Mouse (Mus musculus): ENCODE results near the gene Fam174b. TPM values are rescaled to one million over a fixed set of nuclear protein-coding genes. Genes with fewer than 3 reads are reported as not detected.

Fam174b gene
- polyA plus RNA-seq, 1 experiment: 23.7 TPM

DNA sequence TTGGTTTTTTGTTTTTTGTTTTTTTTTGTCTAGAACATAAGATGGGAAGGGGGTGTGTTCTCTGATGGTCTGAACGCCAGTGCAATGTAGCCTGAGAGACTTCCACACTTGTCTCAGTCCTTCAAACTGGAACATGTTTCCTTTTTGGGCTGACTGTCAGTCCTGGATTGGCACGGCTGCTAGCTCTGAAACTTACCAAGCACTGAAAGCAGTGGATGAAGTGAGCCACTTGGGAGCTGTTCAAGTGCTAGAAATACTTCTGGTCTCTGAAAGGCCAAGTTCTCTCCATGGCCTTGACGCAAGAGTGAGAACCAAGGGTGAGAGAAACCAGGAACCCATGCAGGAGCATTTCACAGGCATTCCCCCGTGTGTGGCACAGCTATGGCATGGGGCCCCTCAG is 29.1 kb downstream of the Fam174b start:
- TF ChIP-seq CTCF (IDR thresholded peaks at IDR 0.05; ENCODE audit: extremely low read depth, insufficient read depth, low read length): no peak
- no peak for TF ChIP-seq POLR2A (IDR thresholded peaks at IDR 0.05; ENCODE audit: extremely low read depth, insufficient read depth, low read length)
- Histone ChIP-seq H3K4me1 (ENCODE audit: control insufficient read depth, insufficient read depth, low read length) (no peaks in the 10 kb centered on the region; the same call in 1 of the 2 replicates), H3K4me3 (ENCODE audit: insufficient read depth, low read length) (no peak overlapping the region), H3K27ac (ENCODE audit: insufficient read depth, low read length) (no peak overlapping the region)

DNA sequence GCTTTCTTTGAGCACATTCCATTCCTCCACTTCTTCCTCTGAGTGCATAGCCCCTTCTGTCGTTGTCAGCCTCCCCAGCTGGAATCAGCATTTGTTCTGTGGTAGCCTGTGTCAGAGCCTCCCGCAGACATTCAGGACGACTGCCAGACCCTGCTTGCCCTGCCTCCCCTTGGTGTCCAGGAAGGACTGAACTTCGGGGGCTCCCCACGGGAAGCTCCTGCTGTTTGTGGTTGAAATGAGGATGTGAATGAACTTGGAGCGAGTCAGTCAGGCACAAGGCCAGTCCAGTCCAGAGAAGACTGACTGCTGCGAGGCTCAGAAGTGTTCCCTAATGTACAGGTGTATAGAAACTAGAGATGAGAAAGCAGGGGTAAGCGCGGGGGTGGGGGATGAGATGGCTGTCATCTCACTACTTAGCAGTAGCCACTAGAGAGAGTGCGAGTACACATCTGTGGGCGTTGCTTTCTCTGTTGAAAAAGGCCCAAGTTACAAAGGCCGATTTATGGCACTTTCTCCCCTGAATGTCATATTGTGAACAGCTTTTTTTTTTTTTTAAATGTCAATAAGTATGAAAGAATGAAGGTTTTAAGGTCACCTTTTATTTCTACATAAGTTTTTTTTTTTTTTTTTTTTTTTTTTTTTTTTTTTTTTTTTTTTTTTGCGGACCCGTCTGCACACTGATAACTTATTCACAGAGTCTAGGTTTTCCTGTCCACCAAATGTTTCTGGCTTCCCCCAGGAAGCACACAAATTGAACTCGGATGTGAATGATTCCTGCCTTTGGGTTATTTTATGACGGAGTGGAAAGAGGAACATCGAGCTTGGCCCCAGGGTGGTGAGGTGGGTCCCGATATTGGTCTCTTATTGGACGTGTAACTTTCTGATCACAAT is 31.5 kb downstream of the Fam174b start:
- no peak overlapping the region for H3K4me3 ChIP-seq (ENCODE audit: insufficient read depth, low read length)
- no peak overlapping the region for H3K27ac ChIP-seq (ENCODE audit: insufficient read depth, low read length)
- H3K4me1 ChIP-seq (ENCODE audit: control insufficient read depth, insufficient read depth, low read length): no peaks in the 10 kb centered on the region
- no peak for TF ChIP-seq CTCF (IDR thresholded peaks at IDR 0.05; ENCODE audit: extremely low read depth, insufficient read depth, low read length)
- no peak for TF ChIP-seq POLR2A (IDR thresholded peaks at IDR 0.05; ENCODE audit: extremely low read depth, insufficient read depth, low read length)

DNA sequence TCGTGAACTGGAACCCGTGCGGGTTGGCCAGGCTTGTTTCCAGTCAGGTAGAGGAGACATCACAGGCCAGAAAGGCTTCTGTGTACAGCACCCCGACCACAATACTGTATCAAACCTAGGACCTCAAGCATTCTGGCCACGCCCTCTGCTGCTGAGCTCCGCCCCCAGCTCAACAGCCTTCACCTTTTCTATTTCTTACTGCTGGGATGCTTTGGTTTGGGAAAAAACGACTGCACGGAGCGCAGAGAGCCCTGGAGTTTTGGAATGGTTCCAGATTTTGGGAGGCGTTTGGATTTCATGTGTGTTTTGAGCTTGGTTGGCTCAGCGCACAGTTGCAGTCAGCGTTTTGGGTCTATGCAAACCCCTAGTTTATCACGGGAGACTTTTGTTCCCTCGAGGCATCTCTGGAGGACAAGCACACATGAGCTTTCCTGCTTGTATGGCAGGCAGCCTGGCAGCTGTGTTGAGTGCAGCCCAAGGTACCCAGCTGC is 32.2 kb downstream of the Fam174b start:
- TF ChIP-seq POLR2A (IDR thresholded peaks at IDR 0.05; ENCODE audit: extremely low read depth, insufficient read depth, low read length): no peak
- TF ChIP-seq CTCF (IDR thresholded peaks at IDR 0.05; ENCODE audit: extremely low read depth, insufficient read depth, low read length): no peak
- no peaks in the 10 kb centered on the region for H3K4me1 ChIP-seq (ENCODE audit: control insufficient read depth, insufficient read depth, low read length)
- H3K4me3 ChIP-seq (ENCODE audit: insufficient read depth, low read length): no peak overlapping the region
- no peak overlapping the region for H3K27ac ChIP-seq (ENCODE audit: insufficient read depth, low read length)

DNA sequence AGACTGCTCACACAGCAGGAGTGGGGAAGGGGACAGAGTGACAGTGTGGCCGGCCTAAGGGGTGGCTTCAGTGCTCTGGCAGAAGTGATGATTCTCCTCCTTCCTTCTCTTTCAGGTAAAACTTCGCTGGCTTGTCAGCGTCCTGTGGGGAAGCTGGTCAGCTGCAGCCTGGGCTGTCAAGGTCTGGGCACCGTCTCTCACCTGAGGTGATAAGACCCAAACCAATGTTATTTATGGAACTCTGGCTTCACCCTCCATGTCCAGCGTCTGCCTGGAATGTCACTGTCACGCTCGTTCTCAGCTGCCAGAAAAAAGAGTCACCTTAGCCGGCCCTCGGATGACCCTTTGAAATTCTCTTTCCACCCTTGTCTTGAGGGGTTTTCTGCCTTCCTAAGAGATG is 34.7 kb downstream of the Fam174b start:
- Histone ChIP-seq H3K4me3 (ENCODE audit: insufficient read depth, low read length) (no peak overlapping the region), H3K27ac (ENCODE audit: insufficient read depth, low read length) (no peak overlapping the region), H3K4me1 (ENCODE audit: control insufficient read depth, insufficient read depth, low read length) (no peaks in the 10 kb centered on the region)
- TF ChIP-seq POLR2A (IDR thresholded peaks at IDR 0.05; ENCODE audit: extremely low read depth, insufficient read depth, low read length) (no peak), CTCF (IDR thresholded peaks at IDR 0.05; ENCODE audit: extremely low read depth, insufficient read depth, low read length) (no peak)

DNA sequence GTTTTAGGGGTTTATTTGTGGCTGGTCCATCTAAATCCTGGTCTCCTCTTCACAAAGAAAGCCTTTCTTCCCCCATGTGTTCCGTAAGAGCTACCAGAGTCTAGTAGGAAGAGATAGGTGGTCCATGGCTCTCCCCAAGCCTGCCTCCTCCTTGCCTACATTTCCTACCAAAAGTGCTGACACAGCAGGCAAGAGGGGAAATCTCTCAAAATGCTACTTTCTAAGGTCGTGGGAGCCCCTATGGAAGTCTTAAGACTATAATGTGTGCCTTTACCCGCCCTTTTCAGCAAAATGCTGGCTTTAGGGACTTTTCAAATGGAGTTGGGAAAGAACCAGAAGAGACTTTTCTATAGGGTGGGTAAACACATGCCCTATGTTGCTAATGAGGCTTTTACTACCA is 37.7 kb downstream of the Fam174b start:
- no peak for TF ChIP-seq CTCF (IDR thresholded peaks at IDR 0.05; ENCODE audit: extremely low read depth, insufficient read depth, low read length)
- no peak for TF ChIP-seq POLR2A (IDR thresholded peaks at IDR 0.05; ENCODE audit: extremely low read depth, insufficient read depth, low read length)
- no peak overlapping the region for H3K4me3 ChIP-seq (ENCODE audit: insufficient read depth, low read length)
- H3K27ac ChIP-seq (ENCODE audit: insufficient read depth, low read length): no peak overlapping the region
- H3K4me1 ChIP-seq (ENCODE audit: control insufficient read depth, insufficient read depth, low read length): no peaks in the 10 kb centered on the region

DNA sequence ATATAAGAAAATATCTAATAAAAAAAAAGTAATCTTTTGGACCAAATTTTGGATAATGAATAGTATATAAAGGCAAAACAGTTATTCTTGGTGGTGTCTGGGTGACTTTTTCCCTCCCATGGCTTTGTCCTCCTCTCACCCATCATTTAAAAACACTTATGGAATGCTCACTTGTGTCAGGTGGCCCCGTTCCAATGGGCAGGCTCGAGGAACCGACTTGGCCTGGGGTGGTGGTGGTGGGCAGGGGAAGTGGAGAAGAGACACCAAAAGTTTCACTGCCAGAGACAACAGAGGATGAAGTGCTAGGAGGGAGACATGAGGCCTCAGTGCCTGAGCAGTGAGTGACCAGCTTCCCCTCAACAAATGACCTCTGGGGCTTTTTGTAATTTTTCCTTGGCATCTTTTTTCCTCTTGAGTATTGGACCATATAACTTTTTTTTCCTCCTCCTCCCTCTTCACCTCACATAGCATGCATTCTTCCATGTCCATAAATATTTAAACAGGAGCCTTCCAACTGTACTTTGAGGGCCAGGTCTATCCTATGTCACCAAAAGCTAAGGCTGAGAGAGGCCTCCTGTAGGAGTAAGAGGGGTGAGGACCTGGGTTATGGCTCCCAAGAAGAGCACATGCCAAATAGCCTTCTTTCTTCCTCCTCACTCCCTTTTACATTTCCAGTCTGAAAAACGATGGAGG is 44.8 kb downstream of the Fam174b start:
- TF ChIP-seq CTCF (IDR thresholded peaks at IDR 0.05; ENCODE audit: extremely low read depth, insufficient read depth, low read length) (no peak), POLR2A (IDR thresholded peaks at IDR 0.05; ENCODE audit: extremely low read depth, insufficient read depth, low read length) (no peak)
- Histone ChIP-seq H3K4me3 (ENCODE audit: insufficient read depth, low read length) (no peak overlapping the region), H3K4me1 (ENCODE audit: control insufficient read depth, insufficient read depth, low read length) (no peaks in the 10 kb centered on the region), H3K27ac (ENCODE audit: insufficient read depth, low read length) (no peak overlapping the region)

DNA sequence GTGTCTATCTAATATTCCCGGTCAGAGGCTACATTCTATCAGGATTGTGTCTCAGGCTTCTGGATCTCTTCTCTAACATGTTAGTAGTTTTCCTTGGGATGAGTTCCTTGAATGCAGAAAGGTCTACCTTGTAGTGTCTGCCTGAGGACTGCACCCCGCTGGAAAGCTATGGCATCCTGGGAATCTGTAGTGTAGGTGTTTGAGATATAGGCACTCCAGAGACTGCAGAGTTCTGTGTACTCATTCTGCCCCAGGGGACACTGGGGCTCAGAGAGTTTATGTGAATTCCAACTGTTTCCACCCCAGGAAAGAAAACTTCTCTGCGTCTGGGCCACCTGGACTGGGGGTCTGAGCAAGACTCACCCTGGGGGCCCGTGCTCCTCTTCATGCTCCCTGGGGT is 45.7 kb downstream of the Fam174b start:
- no peak for TF ChIP-seq POLR2A (IDR thresholded peaks at IDR 0.05; ENCODE audit: extremely low read depth, insufficient read depth, low read length)
- TF ChIP-seq CTCF (IDR thresholded peaks at IDR 0.05; ENCODE audit: extremely low read depth, insufficient read depth, low read length): no peak
- no peaks in the 10 kb centered on the region for H3K4me1 ChIP-seq (ENCODE audit: control insufficient read depth, insufficient read depth, low read length)
- no peak overlapping the region for H3K4me3 ChIP-seq (ENCODE audit: insufficient read depth, low read length)
- H3K27ac ChIP-seq (ENCODE audit: insufficient read depth, low read length): no peak overlapping the region

DNA sequence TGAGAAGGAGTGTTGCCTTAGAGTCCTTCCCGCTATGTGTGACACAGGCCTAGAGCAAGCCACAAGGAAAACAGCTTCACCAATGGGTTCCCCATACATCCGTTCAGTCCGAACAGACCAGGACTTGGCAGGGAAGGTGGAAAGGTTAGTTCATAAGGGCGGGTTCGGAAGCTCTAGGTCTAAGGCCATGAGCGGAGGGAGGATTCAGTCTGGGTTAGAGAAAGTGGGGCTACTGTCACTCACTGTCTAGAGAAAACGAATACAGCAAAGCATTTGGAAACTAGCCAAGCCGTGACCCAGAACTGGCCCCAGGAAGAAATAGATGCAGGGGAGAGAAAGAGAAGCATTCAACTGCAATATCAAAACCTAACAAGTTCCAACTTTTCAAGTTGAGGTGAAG is 47.4 kb downstream of the Fam174b start:
- Histone ChIP-seq H3K27ac (ENCODE audit: insufficient read depth, low read length) (no peak overlapping the region), H3K4me3 (ENCODE audit: insufficient read depth, low read length) (no peak overlapping the region), H3K4me1 (ENCODE audit: control insufficient read depth, insufficient read depth, low read length) (no peaks in the 10 kb centered on the region)
- TF ChIP-seq CTCF (IDR thresholded peaks at IDR 0.05; ENCODE audit: extremely low read depth, insufficient read depth, low read length) (no peak), POLR2A (IDR thresholded peaks at IDR 0.05; ENCODE audit: extremely low read depth, insufficient read depth, low read length) (no peak)

DNA sequence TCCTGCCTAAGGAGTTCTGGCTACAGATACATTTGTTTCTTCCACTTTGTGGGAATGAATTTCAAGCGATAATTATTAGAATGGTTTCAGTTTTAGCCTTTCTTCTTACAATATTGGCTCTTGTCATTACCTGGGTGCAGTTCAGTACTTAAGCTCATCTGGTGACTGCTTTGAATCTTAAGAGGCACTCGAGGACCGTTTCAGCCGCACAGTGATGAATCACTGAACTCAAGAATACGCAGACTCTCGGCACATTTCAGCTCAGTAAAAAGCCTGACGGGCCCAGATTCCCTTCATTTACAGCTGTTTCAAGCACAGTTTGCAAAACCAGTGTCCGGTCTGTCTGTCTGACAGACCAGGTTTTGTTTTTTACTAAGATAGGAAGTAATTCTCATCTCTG is 51.0 kb downstream of the Fam174b start:
- no peak for TF ChIP-seq CTCF (IDR thresholded peaks at IDR 0.05; ENCODE audit: extremely low read depth, insufficient read depth, low read length)
- TF ChIP-seq POLR2A (IDR thresholded peaks at IDR 0.05; ENCODE audit: extremely low read depth, insufficient read depth, low read length): no peak
- Histone ChIP-seq H3K4me1 (ENCODE audit: control insufficient read depth, insufficient read depth, low read length) (no peaks in the 10 kb centered on the region), H3K4me3 (ENCODE audit: insufficient read depth, low read length) (no peak overlapping the region), H3K27ac (ENCODE audit: insufficient read depth, low read length) (no peak overlapping the region)

Data from cortical plate, adult 2 months (tissue).